Mouse (Mus musculus) subcutaneous adipose tissue, adult 2 months (tissue): ENCODE data around the gene Pbld1. TPM values are rescaled to one million over a fixed set of nuclear protein-coding genes. Genes with fewer than 3 reads are reported as not detected.

Experiments
- polyA plus RNA-seq: library from polyadenylated mRNA; depleted of rRNA; stranded (reverse); fragments of >200 nt; gene quantifications from 2 replicates; pipeline ENCODE4 v1.2.3, GENCODE M21; 2012; ENCODE audit warnings: low replicate concordance; rRNA removed

Gene Pbld1
- polyA plus RNA-seq, result 4.1 and 12.0 TPM in 2 replicates

DNA sequence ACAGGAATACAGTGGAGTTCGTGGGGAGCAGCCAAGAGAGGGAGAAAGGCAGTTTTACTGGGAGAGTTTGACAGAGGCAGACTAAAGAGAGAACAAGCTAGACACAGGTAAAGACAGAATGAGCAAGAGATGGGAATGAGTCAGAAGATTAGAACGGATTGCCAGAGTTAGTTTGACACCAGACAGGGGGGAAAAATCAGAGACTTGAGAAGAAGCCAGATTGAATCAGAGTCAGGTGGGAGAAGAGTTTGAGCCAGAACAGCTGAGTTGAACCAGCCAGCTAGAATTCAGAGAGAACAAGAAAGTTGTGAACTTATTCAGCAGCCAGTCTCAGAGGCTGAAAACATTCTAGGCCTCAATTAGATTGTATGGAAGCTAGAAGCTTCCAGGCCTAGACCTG lies at the start of gene Pbld1:
Gene Pbld1 (plus strand): TSS at position 301 of the 400 bp plus-strand sequence.

DNA sequence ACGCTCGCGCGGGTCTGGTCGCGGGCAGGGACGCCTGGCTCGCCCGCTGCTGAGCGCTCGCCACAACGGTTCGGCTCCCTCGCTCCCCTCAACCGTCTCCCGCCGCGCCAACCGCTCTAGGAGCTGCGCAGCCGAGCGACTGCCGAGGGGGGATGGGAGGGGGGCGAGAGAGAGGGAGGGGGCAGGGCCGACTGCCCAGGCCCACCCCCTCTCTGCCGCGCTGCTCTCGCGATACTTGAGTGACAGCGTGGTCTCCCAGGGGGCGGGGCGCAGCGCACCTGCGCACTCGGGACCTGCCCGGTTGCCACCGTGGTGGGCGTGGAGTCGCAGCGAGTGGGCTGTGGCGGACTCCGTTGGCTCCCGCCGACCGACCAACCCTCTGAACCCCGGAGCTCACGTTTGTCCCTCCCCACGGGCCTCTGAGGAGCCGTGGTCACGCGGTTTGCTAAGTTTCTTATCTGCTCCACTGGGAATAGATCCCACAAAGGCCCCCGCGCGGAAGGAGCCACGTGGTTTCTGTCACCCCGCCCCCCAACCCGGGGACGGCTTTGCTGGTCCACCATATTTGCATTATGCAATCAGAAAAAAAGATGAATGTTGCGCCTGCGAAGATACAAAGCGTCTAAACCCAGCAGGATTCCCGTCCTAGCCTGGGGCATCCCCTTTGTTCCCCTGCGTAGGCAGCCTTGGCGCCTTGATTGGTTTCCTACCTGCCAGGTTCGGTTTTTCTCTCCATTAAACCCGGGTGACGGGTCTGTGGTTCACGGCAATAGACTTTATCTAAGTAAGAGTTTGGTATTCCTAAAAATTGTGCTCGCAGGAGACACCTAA lies 36.0 kb upstream of the Pbld1 start, which contains the start of the genes Hnrnph3 and Pbld2:
Gene Hnrnph3 (minus strand): TSS at position 469 of the 831 bp plus-strand sequence.
Gene Pbld2 (plus strand): TSS at position 567 of the 831 bp plus-strand sequence.

DNA sequence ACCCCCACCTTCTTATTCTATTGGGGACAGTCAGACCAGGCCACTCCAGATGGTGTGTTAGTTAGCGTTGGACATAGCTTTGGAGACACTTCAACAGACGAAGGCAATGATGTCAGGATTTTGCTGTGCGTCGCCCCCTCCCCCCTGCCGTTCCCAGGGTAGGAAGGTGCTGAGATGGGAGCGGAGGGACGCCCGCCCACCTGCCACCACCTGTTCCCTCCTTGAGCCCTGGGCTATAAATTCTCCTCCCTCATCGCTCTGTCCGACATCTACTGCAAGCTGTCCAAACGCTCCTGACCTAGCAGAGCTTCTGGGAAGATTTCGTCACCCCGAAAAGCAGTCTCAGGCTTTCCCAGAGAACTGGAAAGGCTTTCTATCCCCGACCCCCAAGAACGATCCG lies 39.6 kb downstream of the Pbld1 start, which contains the start of gene Atoh7:
Gene Atoh7 (plus strand): TSS at position 131 of the 400 bp plus-strand sequence.

Other genes starting within 250 kb of the Pbld1 start
- 0.72 and 5.8 TPM in 2 replicates for gene Tet1, start 151.2 kb upstream of the Pbld1 start, polyA plus RNA-seq
- gene Slc25a16, start 139.5 kb upstream of the Pbld1 start, polyA plus RNA-seq, result 35.5 and 41.7 TPM in 2 replicates
- 2.3 and 5.8 TPM in 2 replicates for gene Dna2, start 113.1 kb upstream of the Pbld1 start, polyA plus RNA-seq
- gene Rufy2, start 79.9 kb upstream of the Pbld1 start, polyA plus RNA-seq, result 3.4 and 6.6 TPM in 2 replicates
- gene Hnrnph3, start 35.9 kb upstream of the Pbld1 start, polyA plus RNA-seq, result 9.3 and 21.2 TPM in 2 replicates
- 1.5 and 2.5 TPM in 2 replicates for gene Pbld2, start 35.8 kb upstream of the Pbld1 start, polyA plus RNA-seq
- 0.09 TPM in 1 of 2 replicates, not detected in the other for gene Atoh7, start 39.5 kb downstream of the Pbld1 start, polyA plus RNA-seq
- 0.06 TPM in 2 replicates for gene Mypn, start 143.8 kb downstream of the Pbld1 start, polyA plus RNA-seq
- gene Herc4, start 183.6 kb downstream of the Pbld1 start, polyA plus RNA-seq, result 21.9 and 24.5 TPM in 2 replicates